ENCODE assay signal across 8 mouse cellular contexts in genomic region chr11:61021676-61022549, GRCm38 (mm10). TPM values are rescaled to one million over a fixed set of nuclear protein-coding genes. Genes with fewer than 3 reads are reported as not detected.
DNase-seq lines count a peak whose midpoint lies in the region; ATAC-seq lines count a peak whose summit lies in the region.

No protein-coding gene starts in this region.

- 3% methylated on average over 68 of the region's 68 CpGs for WGBS in lung, embryonic 16.5 days
- 3% methylated on average over 68 of the region's 68 CpGs for WGBS in heart, embryonic 13.5 days
- WGBS in neural tube, embryonic 12.5 days = under 1% methylated on average over 68 of the region's 68 CpGs

- H3K4me3 ChIP-seq in lung, embryonic 16.5 days (ENCODE audit: low read length) = peak overlapping the region; percentile 56
- H3K4me3 ChIP-seq in heart, embryonic 13.5 days = peak overlapping the region; percentile 68
- peak overlapping the region; percentile 49 for H3K4me3 ChIP-seq in neural tube, embryonic 12.5 days

- peaks cover 6% of the 10 kb centered on the region; the same call in 1 of the 2 replicates for H3K4me1 ChIP-seq in lung, embryonic 16.5 days (replicated peaks; ENCODE audit: control insufficient read depth, insufficient read depth, low read length)
- peaks cover 69% of the 10 kb centered on the region for H3K4me1 ChIP-seq in heart, embryonic 13.5 days
- peaks cover 21% of the 10 kb centered on the region for H3K4me1 ChIP-seq in neural tube, embryonic 12.5 days

- H3K36me3 ChIP-seq in lung, embryonic 16.5 days (ENCODE audit: control insufficient read depth, insufficient read depth, low read length) = no peaks in the 10 kb centered on the region
- H3K36me3 ChIP-seq in heart, embryonic 13.5 days = no peaks in the 10 kb centered on the region
- H3K36me3 ChIP-seq in neural tube, embryonic 12.5 days = no peaks in the 10 kb centered on the region

- no peaks in the 10 kb centered on the region for H3K9me3 ChIP-seq in lung, embryonic 16.5 days (ENCODE audit: control insufficient read depth, low read length)
- H3K9me3 ChIP-seq in heart, embryonic 13.5 days = no peaks in the 10 kb centered on the region
- no peaks in the 10 kb centered on the region for H3K9me3 ChIP-seq in neural tube, embryonic 12.5 days

- H3K4me2 ChIP-seq in lung, embryonic 16.5 days (ENCODE audit: low read depth, low read length) = peak overlapping the region; percentile 88
- peak overlapping the region; percentile 92 for H3K4me2 ChIP-seq in heart, embryonic 13.5 days
- peak overlapping the region; percentile 89 for H3K4me2 ChIP-seq in neural tube, embryonic 12.5 days (replicated peaks)

- no peak overlapping the region for H3K27ac ChIP-seq in lung, embryonic 16.5 days (ENCODE audit: low read length)
- H3K27ac ChIP-seq in heart, embryonic 13.5 days (replicated peaks) = peak overlapping the region; percentile 21; the same call in 1 of the 2 replicates
- no peak overlapping the region for H3K27ac ChIP-seq in neural tube, embryonic 12.5 days

- H3K27me3 ChIP-seq in lung, embryonic 16.5 days (ENCODE audit: control insufficient read depth, insufficient read depth, low read depth, low read length) = peaks cover 50% of the 10 kb centered on the region
- peaks cover 71% of the 10 kb centered on the region for H3K27me3 ChIP-seq in heart, embryonic 13.5 days (replicated peaks)
- peaks cover 65% of the 10 kb centered on the region for H3K27me3 ChIP-seq in neural tube, embryonic 12.5 days (replicated peaks)

- ATAC-seq in lung, embryonic 16.5 days (ENCODE audit: low read depth) = 0 out of 2 replicates have a peak, but pooled peaks have one; percentile 17
- ATAC-seq in heart, embryonic 13.5 days (ENCODE audit: extremely low read depth, insufficient number of reproducible peaks, low FRiP score, low TSS enrichment) = no peak
- ATAC-seq in neural tube, embryonic 12.5 days (ENCODE audit: low FRiP score, low read depth) = no peak

- no peak for DNase-seq in lung, adult 18-20 months
- peak; percentile 50 for DNase-seq in embryo, embryonic 9.5 days (ENCODE audit: extremely low spot score)
- peak; percentile 40 for DNase-seq in left cerebral cortex, adult 11 months (ENCODE audit: low spot score)
- DNase-seq in urinary bladder, postnatal 36 days (ENCODE audit: low spot score in 2 of 2) = no peak
- no peak for DNase-seq in thymus, adult 18-20 months

- peak overlapping the region; percentile 46; the same call in 1 of the 2 replicates for H3K9ac ChIP-seq in lung, embryonic 16.5 days (ENCODE audit: low read length)
- H3K9ac ChIP-seq in heart, embryonic 13.5 days = peak overlapping the region; percentile 82
- peak overlapping the region; percentile 48 for H3K9ac ChIP-seq in neural tube, embryonic 12.5 days

RNA-seq across cellular contexts. Expression of gene Kcnj12, which starts 0.5 kb away (rescaled TPM):
- 0.41 and 0.67 TPM in 2 replicates for polyA plus RNA-seq in lung, embryonic 16.5 days (2015; fragmentation: Nextera tagmentation; extraction: Ambion mirVana)
- polyA plus RNA-seq in heart, embryonic 13.5 days (2015; fragmentation: Nextera tagmentation; extraction: Ambion mirVana) = 2.6 and 3.0 TPM in 2 replicates
- polyA plus RNA-seq in neural tube, embryonic 12.5 days (2016; fragmentation: Nextera tagmentation; extraction: Ambion mirVana) = 7.4 and 10.3 TPM in 2 replicates

Comparison
In these comparisons a context has a peak if more than half of its experiments do, and no peak if none do; other contexts are left out.
1. DNase-seq: peak in embryo, embryonic 9.5 days (single experiment) and left cerebral cortex, adult 11 months (single experiment); none in lung, adult 18-20 months (0 of 2), urinary bladder, postnatal 36 days (0 of 2) and thymus, adult 18-20 months (0 of 2).
2. Peak in every context shown above with its lines, with median percentiles within 50 percentile points of each other: H3K4me2 ChIP-seq, H3K4me3 ChIP-seq and H3K9ac ChIP-seq.